Mouse (Mus musculus) spleen, adult 2 months (tissue): ENCODE data around the gene Adgrf1. TPM values are rescaled to one million over a fixed set of nuclear protein-coding genes. Genes with fewer than 3 reads are reported as not detected.

Experiments
- DNase-seq, 2 experiments: peaks; one replicate each; pipeline versions ENCODE4 v3.0.0 to v3.0.0-alpha.2; 2012 to 2021; ENCODE audit warnings: low spot score in 2 of 2, low read depth in 1 of 2
- H3K27ac ChIP-seq: fragments of 200-500 bp; 2 replicates; pipeline ENCODE4 v1.5.1; 2012; ENCODE audit warnings: low read length, inconsistent platforms; ENCODE audit not compliant: insufficient read depth
- H3K27me3 ChIP-seq: fragments of 200-500 bp; 2 replicates; pipeline ENCODE4 v1.6.1; 2012; ENCODE audit warnings: mild to moderate bottlenecking, moderate library complexity, low read length, inconsistent platforms; ENCODE audit not compliant: control insufficient read depth, insufficient read depth
- H3K36me3 ChIP-seq: fragments of 200-500 bp; 2 replicates; pipeline ENCODE4 v1.6.1; 2012; ENCODE audit warnings: mild to moderate bottlenecking, low read length, inconsistent platforms; ENCODE audit not compliant: control insufficient read depth, insufficient read depth
- H3K4me1 ChIP-seq: fragments of 200-500 bp; 2 replicates; pipeline ENCODE4 v1.6.1; 2011; ENCODE audit warnings: inconsistent platforms; ENCODE audit not compliant: control insufficient read depth, insufficient read depth, insufficient read length
- H3K4me3 ChIP-seq: fragments of 200-500 bp; 2 replicates; pipeline ENCODE4 v1.5.1; 2011; ENCODE audit warnings: mild to moderate bottlenecking, inconsistent platforms; ENCODE audit not compliant: insufficient read depth, insufficient read length; ENCODE audit errors: extremely low read depth
- CTCF ChIP-seq: fragments of 200-500 bp; IDR thresholded peaks from 2 replicates; pipeline ENCODE4 v1.5.1; 2011; ENCODE audit warnings: mild to moderate bottlenecking, inconsistent platforms; ENCODE audit not compliant: insufficient read depth, insufficient read length, insufficient replicate concordance; ENCODE audit errors: extremely low read depth
- POLR2A ChIP-seq: fragments of 200-500 bp; IDR thresholded peaks from 2 replicates; pipeline ENCODE4 v1.6.1; 2011; ENCODE audit warnings: low read depth, low read length, inconsistent platforms
- WGBS: fragments of 180-500 bp; shearing (Covaris S2); methylation state at CpG from one replicate; pipeline ENCODE4 v1.1.7; 2018; 5-methylcytosine and 5-hydroxymethylcytosine counted together
- polyA plus RNA-seq: library from polyadenylated mRNA; depleted of rRNA; stranded (reverse); fragments of >200 nt; gene quantifications from 2 replicates; pipeline ENCODE4 v1.2.3, GENCODE M21; 2012

Adgrf1 gene
- polyA plus RNA-seq, 1 experiment, result not detected

DNA sequence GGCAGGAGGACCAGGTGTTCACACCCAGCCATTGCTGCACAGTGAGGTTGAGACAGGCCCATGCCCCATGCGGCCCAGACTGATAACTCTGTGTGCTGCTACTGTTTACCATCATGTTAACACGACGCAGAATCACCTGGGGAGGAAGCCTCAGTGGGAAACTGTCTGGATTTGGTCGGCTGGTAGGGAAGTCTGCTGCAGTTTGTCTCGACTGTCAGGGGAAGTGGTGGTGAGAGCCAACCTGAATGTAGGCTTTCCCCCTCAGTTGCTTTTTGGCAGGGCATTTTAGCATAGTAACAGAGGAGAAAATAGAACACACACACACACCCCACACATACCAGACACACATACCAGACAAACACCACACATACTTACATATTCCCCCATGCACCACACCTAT lies 12.7 kb downstream of the Adgrf1 start:
- no peak for DNase-seq

DNA sequence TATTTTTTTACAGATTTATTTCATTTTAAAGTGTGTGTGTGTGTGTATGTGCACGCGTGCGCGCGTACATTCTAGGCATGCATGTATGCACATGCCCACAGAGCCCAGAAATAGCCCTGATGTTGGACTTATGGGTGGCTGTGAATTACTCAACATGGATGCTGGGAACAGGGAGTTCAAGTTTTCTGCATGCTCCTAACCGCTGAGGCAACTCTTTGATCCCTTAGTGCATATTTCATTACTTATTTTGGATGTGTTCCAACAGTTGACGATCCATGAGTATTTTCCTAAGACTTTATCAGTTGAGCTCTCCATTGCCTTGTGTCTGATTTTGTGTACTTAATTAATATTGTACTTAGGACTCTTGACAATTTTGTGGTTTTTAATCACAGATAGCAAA lies 29.4 kb downstream of the Adgrf1 start:
- TF ChIP-seq CTCF (no peak), POLR2A (no peak)
- H3K27ac ChIP-seq, result no peak overlapping the region
- no peaks in the 10 kb centered on the region for H3K27me3 ChIP-seq
- H3K4me3 ChIP-seq, result no peak overlapping the region
- H3K4me1 ChIP-seq, result no peaks in the 10 kb centered on the region
- no peaks in the 10 kb centered on the region for H3K36me3 ChIP-seq
- 98% methylated on average over 7 of the region's 7 CpGs for WGBS
- DNase-seq, result no peak

More for the DNA sequence above, 12.7 kb downstream of the Adgrf1 start:
- WGBS, result 41% methylated on average over 5 of the region's 5 CpGs
- H3K36me3 ChIP-seq, result no peaks in the 10 kb centered on the region
- TF ChIP-seq POLR2A, result no peak
- TF ChIP-seq CTCF, result no peak
- H3K27ac ChIP-seq, result no peak overlapping the region
- H3K4me1 ChIP-seq, result peaks cover 3% of the 10 kb centered on the region; the same call in 1 of the 2 replicates
- no peaks in the 10 kb centered on the region for H3K27me3 ChIP-seq
- H3K4me3 ChIP-seq, result no peak overlapping the region

DNA sequence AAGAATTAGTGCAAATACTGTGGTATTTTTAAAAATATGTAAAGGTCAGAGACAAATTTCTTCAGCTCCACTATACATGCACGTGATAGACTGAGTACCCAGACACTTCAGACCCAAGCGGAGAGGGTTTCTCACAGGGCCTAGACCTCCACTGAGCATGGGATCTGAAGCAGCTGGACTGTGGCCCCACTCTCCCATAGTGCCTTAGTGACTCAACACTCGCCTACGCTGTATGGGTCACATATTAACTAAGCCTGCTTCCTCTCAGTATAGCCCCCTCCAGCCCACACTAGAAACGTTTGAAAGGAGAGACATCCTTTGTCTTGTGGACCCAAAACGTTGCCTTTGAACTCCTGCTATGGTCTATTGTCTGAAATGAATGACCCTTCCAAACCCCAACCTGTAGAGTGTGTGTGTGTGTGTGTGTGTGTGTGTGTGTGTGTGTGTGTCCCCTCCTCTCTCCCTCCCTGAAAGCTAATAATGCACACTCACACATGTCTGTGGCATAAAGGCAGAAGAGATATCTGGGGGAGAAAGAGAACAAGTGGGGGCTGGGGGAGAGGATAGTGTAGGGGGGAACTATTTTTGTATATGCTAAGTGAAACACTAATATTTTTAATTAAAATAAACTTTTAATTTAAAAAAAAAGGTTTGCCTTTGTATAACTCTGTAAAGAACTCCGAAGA lies 56.0 kb downstream of the Adgrf1 start:
- TF ChIP-seq POLR2A, result no peak
- no peak for TF ChIP-seq CTCF
- peaks cover 6% of the 10 kb centered on the region; the same call in 1 of the 2 replicates for H3K4me1 ChIP-seq
- H3K27ac ChIP-seq, result no peak overlapping the region
- no peak overlapping the region for H3K4me3 ChIP-seq
- DNase-seq, result no peak
- no peaks in the 10 kb centered on the region for H3K36me3 ChIP-seq
- H3K27me3 ChIP-seq, result no peaks in the 10 kb centered on the region
- WGBS, result 64% methylated on average over 7 of the region's 7 CpGs

DNA sequence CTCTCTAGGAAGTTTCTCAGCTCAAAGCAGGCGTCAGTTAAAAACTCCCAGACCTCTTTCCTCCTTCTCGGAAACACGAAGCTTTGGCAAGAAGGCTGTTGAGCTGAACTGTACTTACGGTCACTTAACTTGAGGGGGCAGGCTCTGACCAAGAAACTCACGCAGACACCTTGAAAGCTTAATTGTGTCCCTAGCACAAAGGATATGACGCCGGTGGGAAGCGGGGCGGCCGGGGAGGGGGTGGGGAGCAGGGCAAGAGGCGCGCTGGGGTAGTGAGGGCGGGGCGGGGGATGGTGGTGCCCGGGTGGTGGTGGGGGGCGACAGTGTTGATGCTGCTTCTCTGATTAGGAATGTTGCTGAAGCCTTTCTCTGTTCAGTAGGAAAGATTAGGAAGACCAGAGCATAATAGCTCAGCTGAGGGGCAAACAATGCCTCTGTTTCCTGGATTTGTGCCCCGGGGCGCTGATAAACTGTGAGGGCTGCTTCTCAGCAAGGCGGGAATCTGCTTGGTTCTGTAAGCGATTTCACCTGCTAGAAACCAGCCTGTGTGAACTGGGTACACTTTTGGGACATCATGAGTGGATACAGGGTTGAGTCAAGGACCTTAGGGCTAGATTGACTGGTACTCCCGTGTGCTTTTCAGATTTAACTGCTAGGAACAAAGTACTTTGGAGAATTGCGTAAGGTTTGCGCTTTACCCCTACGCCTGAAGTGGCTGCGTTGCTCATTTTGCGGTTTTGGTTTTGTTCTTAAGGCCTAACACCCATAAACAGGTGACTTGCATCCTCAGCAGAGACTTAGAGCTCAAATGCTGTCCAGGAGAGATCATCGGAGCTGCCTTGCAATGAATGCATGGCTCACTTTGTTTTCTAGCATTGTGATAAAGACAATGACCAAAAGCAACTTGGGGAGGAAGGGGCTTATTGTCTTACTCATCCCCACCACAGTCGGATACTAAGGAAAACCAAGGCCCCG lies 56.9 kb downstream of the Adgrf1 start:
- Histone ChIP-seq H3K27ac (peak overlapping the region; percentile 32; the same call in 1 of the 2 replicates), H3K4me1 (peaks cover 6% of the 10 kb centered on the region; the same call in 1 of the 2 replicates), H3K4me3 (peak overlapping the region; percentile 23; the same call in 1 of the 2 replicates), H3K27me3 (no peaks in the 10 kb centered on the region), H3K36me3 (no peaks in the 10 kb centered on the region)
- TF ChIP-seq CTCF, result peak; percentile 35; the same call in 1 of the 2 replicates
- TF ChIP-seq POLR2A, result no peak
- DNase-seq, result peak; percentile 8 to 11
- 13% methylated on average over 29 of the region's 29 CpGs for WGBS

DNA sequence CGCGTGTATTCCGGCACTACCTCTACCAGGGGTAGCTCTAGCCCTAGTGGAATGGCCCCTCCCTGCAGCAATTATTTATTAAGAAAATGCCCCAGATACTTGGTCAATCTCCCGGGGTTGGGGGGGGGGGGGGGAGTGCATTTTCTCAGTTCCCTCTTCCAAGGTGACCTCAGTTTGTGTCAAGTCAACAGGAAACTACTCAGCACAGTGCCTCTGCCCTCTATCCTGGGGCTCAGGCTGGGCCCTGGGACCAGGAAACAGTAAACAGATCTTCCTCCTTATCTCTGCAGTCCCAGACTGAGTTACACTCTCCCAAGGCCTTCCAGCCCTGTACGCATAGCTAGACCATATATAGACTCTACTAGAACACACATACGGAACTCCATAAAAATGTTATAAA lies 57.7 kb downstream of the Adgrf1 start:
- Histone ChIP-seq H3K27me3 (no peaks in the 10 kb centered on the region), H3K4me3 (no peak overlapping the region), H3K4me1 (peaks cover 6% of the 10 kb centered on the region; the same call in 1 of the 2 replicates), H3K36me3 (no peaks in the 10 kb centered on the region), H3K27ac (no peak overlapping the region)
- DNase-seq, result no peak
- 74% methylated on average over 6 of the region's 6 CpGs for WGBS
- TF ChIP-seq POLR2A, result no peak
- no peak for TF ChIP-seq CTCF

DNA sequence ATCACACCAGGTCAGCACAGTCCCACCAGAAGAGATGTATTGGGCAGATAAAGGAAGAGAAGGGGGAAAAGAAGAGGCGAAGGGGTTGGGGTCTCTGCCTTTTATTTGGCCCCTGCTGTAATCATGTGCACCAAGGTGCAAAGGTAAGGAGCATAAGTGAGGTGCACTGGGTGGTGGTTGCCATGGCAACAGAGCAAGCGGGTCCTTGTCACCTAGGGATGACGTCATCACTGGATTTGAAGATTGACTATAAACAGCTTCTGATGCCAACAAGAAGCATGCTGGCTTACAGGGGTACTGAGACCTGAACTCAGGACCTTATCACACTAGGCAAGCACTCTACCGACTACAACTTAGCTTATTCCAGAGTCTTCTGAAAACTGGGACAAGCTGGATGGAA lies 59.1 kb downstream of the Adgrf1 start:
- DNase-seq, result no peak
- 90% methylated on average over 4 of the region's 4 CpGs for WGBS
- Histone ChIP-seq H3K4me1 (peaks cover 6% of the 10 kb centered on the region; the same call in 1 of the 2 replicates), H3K27me3 (no peaks in the 10 kb centered on the region), H3K27ac (no peak overlapping the region), H3K4me3 (no peak overlapping the region), H3K36me3 (no peaks in the 10 kb centered on the region)
- TF ChIP-seq CTCF (no peak), POLR2A (no peak)
